Mouse (Mus musculus): ENCODE data around the gene Rep15. TPM values are rescaled to one million over a fixed set of nuclear protein-coding genes. Genes with fewer than 3 reads are reported as not detected.

The Rep15 gene
- polyA plus RNA-seq, 1 experiment from 2014 or later: 0.22 TPM

- H3K36me3 ChIP-seq (ENCODE audit: control insufficient read depth, insufficient read depth): peaks cover 3% of the 10 kb centered on the region
- WGBS (ENCODE audit: insufficient replicate concordance): 85% methylated on average over 7 of the region's 7 CpGs
- H3K27ac ChIP-seq (ENCODE audit: low read length): no peak overlapping the region
Measured at GRCm38 (mm10) chr6:147062694-147063093, 30.3 kb downstream of the Rep15 start.

DNA sequence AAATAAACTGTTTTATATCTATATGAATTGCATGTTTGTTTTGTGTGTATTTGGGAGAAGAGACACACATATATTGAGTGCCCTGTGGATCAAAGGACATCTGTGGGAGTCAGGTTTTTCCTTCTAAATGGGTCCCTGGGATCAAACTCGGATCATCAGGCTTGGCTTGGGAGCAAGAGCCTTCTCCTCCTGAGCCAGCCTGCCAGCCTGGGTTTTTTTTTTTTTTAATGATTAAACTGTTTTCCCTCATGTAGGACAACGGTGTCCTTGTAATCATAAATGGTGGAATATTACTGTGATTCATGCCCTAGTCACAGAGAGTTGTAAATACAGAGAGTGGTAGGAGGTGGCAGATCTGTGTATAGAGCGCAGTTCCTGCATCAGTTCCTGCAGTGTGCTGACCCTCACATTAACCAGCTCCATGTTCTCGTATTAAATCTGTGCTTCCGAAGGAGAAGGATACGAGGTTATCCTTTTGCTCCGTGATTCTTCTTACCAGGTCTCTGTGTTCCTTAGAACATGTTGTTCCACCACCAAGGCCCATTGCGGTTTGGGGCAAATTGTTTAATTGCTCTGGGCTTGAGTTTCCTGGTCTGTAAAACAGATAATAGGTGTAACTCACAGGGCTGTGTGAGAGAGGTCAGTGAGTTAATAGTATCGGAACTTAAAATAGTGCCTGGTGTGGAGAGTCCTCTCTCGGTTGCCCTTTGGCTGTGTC lies 32.0 kb downstream of the Rep15 start:
- peaks cover 3% of the 10 kb centered on the region for H3K36me3 ChIP-seq (ENCODE audit: control insufficient read depth, insufficient read depth)
- ATAC-seq (ENCODE audit: low read depth): no peak
- H3K4me2 ChIP-seq (ENCODE audit: low read depth, low read length): no peak overlapping the region
- no peak overlapping the region for H3K27ac ChIP-seq (ENCODE audit: low read length)
- no peak overlapping the region for H3K9ac ChIP-seq (ENCODE audit: low read depth, low read length)
- 79% methylated on average over 10 of the region's 10 CpGs for WGBS (ENCODE audit: insufficient replicate concordance)
- no peaks in the 10 kb centered on the region for H3K9me3 ChIP-seq (replicated peaks; ENCODE audit: control insufficient read depth, low read length)
- H3K4me3 ChIP-seq (ENCODE audit: low read depth, low read length): no peak overlapping the region
- H3K27me3 ChIP-seq (ENCODE audit: control insufficient read depth, insufficient read depth, low read depth, low read length): no peaks in the 10 kb centered on the region
- no peaks in the 10 kb centered on the region for H3K4me1 ChIP-seq (ENCODE audit: control insufficient read depth, low read depth, low read length)

More at GRCm38 (mm10) chr6:147062694-147063093, 30.3 kb downstream of the Rep15 start:
- H3K4me3 ChIP-seq (ENCODE audit: low read depth, low read length): no peak overlapping the region
- H3K27me3 ChIP-seq (ENCODE audit: control insufficient read depth, insufficient read depth, low read depth, low read length): no peaks in the 10 kb centered on the region
- H3K4me1 ChIP-seq (ENCODE audit: control insufficient read depth, low read depth, low read length): no peaks in the 10 kb centered on the region
- H3K4me2 ChIP-seq (ENCODE audit: low read depth, low read length): no peak overlapping the region
- no peaks in the 10 kb centered on the region for H3K9me3 ChIP-seq (replicated peaks; ENCODE audit: control insufficient read depth, low read length)
- no peak overlapping the region for H3K9ac ChIP-seq (ENCODE audit: low read depth, low read length)
- no peak for ATAC-seq (ENCODE audit: low read depth)

- Histone ChIP-seq H3K27me3 (ENCODE audit: control insufficient read depth, insufficient read depth, low read depth, low read length) (no peaks in the 10 kb centered on the region), H3K27ac (ENCODE audit: low read length) (no peak overlapping the region), H3K4me1 (ENCODE audit: control insufficient read depth, low read depth, low read length) (no peaks in the 10 kb centered on the region), H3K4me2 (ENCODE audit: low read depth, low read length) (no peak overlapping the region), H3K9me3 (replicated peaks; ENCODE audit: control insufficient read depth, low read length) (no peaks in the 10 kb centered on the region), H3K36me3 (ENCODE audit: control insufficient read depth, insufficient read depth) (peaks cover 3% of the 10 kb centered on the region), H3K9ac (ENCODE audit: low read depth, low read length) (no peak overlapping the region), H3K4me3 (ENCODE audit: low read depth, low read length) (no peak overlapping the region)
- ATAC-seq (ENCODE audit: low read depth): no peak
- 76% methylated on average over 6 of the region's 6 CpGs for WGBS (ENCODE audit: insufficient replicate concordance)
Measured at GRCm38 (mm10) chr6:147064944-147065261, 32.5 kb downstream of the Rep15 start.

GRCm38 (mm10) chr6:147075808-147076387 lies 43.5 kb downstream of the Rep15 start:
- H3K9ac ChIP-seq (ENCODE audit: low read depth, low read length): no peak overlapping the region
- H3K4me2 ChIP-seq (ENCODE audit: low read depth, low read length): no peak overlapping the region
- H3K4me1 ChIP-seq (ENCODE audit: control insufficient read depth, low read depth, low read length): no peaks in the 10 kb centered on the region
- H3K36me3 ChIP-seq (ENCODE audit: control insufficient read depth, insufficient read depth): peaks cover 2% of the 10 kb centered on the region; the same call in 1 of the 2 replicates
- WGBS (ENCODE audit: insufficient replicate concordance): 66% methylated on average over 5 of the region's 5 CpGs
- no peak overlapping the region for H3K27ac ChIP-seq (ENCODE audit: low read length)
- no peak overlapping the region for H3K4me3 ChIP-seq (ENCODE audit: low read depth, low read length)
- ATAC-seq (ENCODE audit: low read depth): no peak
- H3K27me3 ChIP-seq (ENCODE audit: control insufficient read depth, insufficient read depth, low read depth, low read length): no peaks in the 10 kb centered on the region
- H3K9me3 ChIP-seq (replicated peaks; ENCODE audit: control insufficient read depth, low read length): no peaks in the 10 kb centered on the region

DNA sequence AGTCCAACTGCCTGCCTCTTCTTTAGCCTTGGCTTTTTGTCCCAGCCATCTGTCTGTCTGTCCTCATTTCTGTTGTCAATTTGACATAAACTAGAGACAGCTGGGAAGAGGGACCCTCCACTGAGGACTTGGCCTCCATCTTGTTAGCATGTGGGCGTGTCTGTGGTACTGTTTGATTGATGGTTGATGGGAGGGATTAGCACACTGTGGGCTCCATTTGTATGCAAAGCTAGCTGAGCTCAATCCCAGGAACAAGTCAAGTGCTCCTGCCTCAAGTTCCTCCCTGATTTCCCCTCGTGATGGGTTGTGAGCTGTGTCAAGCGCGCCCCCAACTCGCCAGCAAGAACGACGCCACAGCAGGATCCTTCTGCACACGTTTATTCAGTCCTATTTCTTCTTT lies 44.5 kb downstream of the Rep15 start:
- Histone ChIP-seq H3K4me1 (ENCODE audit: control insufficient read depth, low read depth, low read length) (no peaks in the 10 kb centered on the region), H3K4me2 (ENCODE audit: low read depth, low read length) (no peak overlapping the region), H3K9me3 (replicated peaks; ENCODE audit: control insufficient read depth, low read length) (no peaks in the 10 kb centered on the region), H3K36me3 (ENCODE audit: control insufficient read depth, insufficient read depth) (peaks cover 2% of the 10 kb centered on the region; the same call in 1 of the 2 replicates), H3K4me3 (ENCODE audit: low read depth, low read length) (no peak overlapping the region), H3K27ac (ENCODE audit: low read length) (no peak overlapping the region), H3K9ac (ENCODE audit: low read depth, low read length) (no peak overlapping the region), H3K27me3 (ENCODE audit: control insufficient read depth, insufficient read depth, low read depth, low read length) (no peaks in the 10 kb centered on the region)
- 75% methylated on average over 8 of the region's 8 CpGs for WGBS (ENCODE audit: insufficient replicate concordance)
- ATAC-seq (ENCODE audit: low read depth): no peak

DNA sequence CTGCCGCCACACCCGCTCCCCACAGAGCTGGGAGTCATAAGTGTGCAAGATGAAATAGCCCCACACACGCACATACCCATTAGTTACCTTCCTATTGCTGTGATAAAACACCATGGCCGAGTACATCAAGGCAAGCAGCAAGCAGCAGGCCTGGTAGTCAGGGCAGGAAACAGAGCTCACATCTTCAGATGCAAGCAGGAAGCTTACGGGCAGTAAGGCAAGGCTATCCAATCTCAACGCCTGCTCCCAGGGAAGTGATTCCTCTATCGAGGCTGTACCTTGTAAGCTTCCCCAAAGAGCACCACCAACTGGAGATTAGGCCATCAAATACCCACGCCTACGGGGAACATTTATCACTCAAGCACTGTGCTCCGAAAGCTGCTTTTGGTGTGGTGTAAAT lies 47.5 kb downstream of the Rep15 start:
- no peaks in the 10 kb centered on the region for H3K9me3 ChIP-seq (replicated peaks; ENCODE audit: control insufficient read depth, low read length)
- WGBS (ENCODE audit: insufficient replicate concordance): 69% methylated on average over 10 of the region's 10 CpGs
- no peak for ATAC-seq (ENCODE audit: low read depth)

More for the DNA sequence above, 47.5 kb downstream of the Rep15 start:
- no peak overlapping the region for H3K27ac ChIP-seq (ENCODE audit: low read length)
- H3K27me3 ChIP-seq (ENCODE audit: control insufficient read depth, insufficient read depth, low read depth, low read length): no peaks in the 10 kb centered on the region
- H3K4me2 ChIP-seq (ENCODE audit: low read depth, low read length): no peak overlapping the region
- H3K9ac ChIP-seq (ENCODE audit: low read depth, low read length): no peak overlapping the region
- no peak overlapping the region for H3K4me3 ChIP-seq (ENCODE audit: low read depth, low read length)
- H3K36me3 ChIP-seq (ENCODE audit: control insufficient read depth, insufficient read depth): no peaks in the 10 kb centered on the region
- no peaks in the 10 kb centered on the region for H3K4me1 ChIP-seq (ENCODE audit: control insufficient read depth, low read depth, low read length)

Other genes starting within 250 kb of the Rep15 start
- 0.22 and 0.44 TPM in 2 replicates for gene Arntl2, start 236.5 kb upstream of the Rep15 start, polyA plus RNA-seq (2015; fragmentation: Nextera tagmentation; extraction: Ambion mirVana)
- not detected in 2 replicates for gene Smco2, start 182.5 kb upstream of the Rep15 start, polyA plus RNA-seq (2015; fragmentation: Nextera tagmentation; extraction: Ambion mirVana)
- gene Ppfibp1, start 144.1 kb upstream of the Rep15 start, polyA plus RNA-seq (2015; fragmentation: Nextera tagmentation; extraction: Ambion mirVana): 12.9 and 14.4 TPM in 2 replicates
- gene 1700034J05Rik, start 78.2 kb upstream of the Rep15 start, polyA plus RNA-seq (2015; fragmentation: Nextera tagmentation; extraction: Ambion mirVana): 0.04 TPM in 1 of 2 replicates, not detected in the other
- gene Mrps35, start 10.2 kb downstream of the Rep15 start, polyA plus RNA-seq (2015; fragmentation: Nextera tagmentation; extraction: Ambion mirVana): 42.3 and 47.1 TPM in 2 replicates
- gene Mansc4, start 54.4 kb downstream of the Rep15 start, polyA plus RNA-seq (2015; fragmentation: Nextera tagmentation; extraction: Ambion mirVana): not detected in 2 replicates
- gene Klhl42, start 58.8 kb downstream of the Rep15 start, polyA plus RNA-seq (2015; fragmentation: Nextera tagmentation; extraction: Ambion mirVana): 1.6 and 1.8 TPM in 2 replicates
- gene Pthlh, start 231.6 kb downstream of the Rep15 start, polyA plus RNA-seq (2015; fragmentation: Nextera tagmentation; extraction: Ambion mirVana): not detected in 2 replicates